Mouse (Mus musculus): ENCODE measurements around the gene Olfr156. TPM values are rescaled to one million over a fixed set of nuclear protein-coding genes. Genes with fewer than 3 reads are reported as not detected.

Olfr156 gene
- total and polyA plus RNA-seq, 3 experiments = not detected

GRCm38 (mm10) chr4:43863298-43863697 lies 39.6 kb upstream of the Olfr156 start:
- Histone ChIP-seq H3K79me2 (replicated peaks; ENCODE audit: control insufficient read depth, extremely low read depth, insufficient read depth, poor library complexity, severe bottlenecking) (no peaks in the 10 kb centered on the region), H3K4me3 (replicated peaks in 1 of 3; ENCODE audit: low read depth in 2 of 3, low read length in 2 of 3, poor library complexity in 1 of 3) (no peak overlapping the region), H3K4me1 (ENCODE audit: control insufficient read depth in 1 of 2, insufficient read depth in 2 of 2) (peaks cover 0 to 3% of the 10 kb centered on the region in 2 experiments; a peak in 1 of 4 replicates), H3K27me3 (replicated peaks) (peaks cover 24% of the 10 kb centered on the region), H3K27ac (ENCODE audit: insufficient read depth, low read depth) (no peak overlapping the region), H3K4me2 (ENCODE audit: insufficient read depth, low read depth, poor library complexity, severe bottlenecking) (no peak overlapping the region), H3K36me3 (replicated peaks in 1 of 2; ENCODE audit: control insufficient read depth in 1 of 2, insufficient read depth in 1 of 2, low read length in 1 of 2) (no peaks in the 10 kb centered on the region), H3K9me3 (replicated peaks; ENCODE audit: low read length) (peaks cover 7% of the 10 kb centered on the region), H3K9ac (ENCODE audit: insufficient read depth, low read depth) (no peak overlapping the region)
- TF ChIP-seq CTCF (conservative IDR thresholded peaks at IDR 0.05 in 1 of 2, IDR thresholded peaks at IDR 0.05 in 1 of 2; ENCODE audit: low read depth in 2 of 2, low read length in 2 of 2) = peak in 1 of 2 experiments; percentile 58; a peak in 2 of 4 replicates
- TF ChIP-seq MAFK (IDR thresholded peaks at IDR 0.05; ENCODE audit: insufficient replicate concordance, low read length) = no peak
- TF ChIP-seq ZC3H11A (IDR thresholded peaks at IDR 0.05; ENCODE audit: low read depth, low read length) = no peak
- no peak for TF ChIP-seq TBP (conservative IDR thresholded peaks at IDR 0.05; ENCODE audit: low read depth, low read length)
- no peak for TF ChIP-seq NELFE (IDR thresholded peaks at IDR 0.05; ENCODE audit: low read depth, low read length)
- peak; percentile 38 for TF ChIP-seq RAD21 (IDR thresholded peaks at IDR 0.05; ENCODE audit: low read depth, low read length)
- TF ChIP-seq SMC3 (IDR thresholded peaks at IDR 0.05; ENCODE audit: low read depth, low read length) = peak; percentile 36
- TF ChIP-seq BHLHE40 (IDR thresholded peaks at IDR 0.05; ENCODE audit: low read depth, low read length) = no peak
- DNase-seq (ENCODE audit: extremely low read depth) = no peak
- in situ Hi-C loops (cut with MboI; ENCODE audit: low pct_ligation_motif_present, low pct_unique_long_range_greater_than_20kb, low sequenced_read_pairs) = no loop called here
- dilution Hi-C loops (cut with MboI; ENCODE audit: extremely low pct_ligation_motif_present, extremely low pct_unique_long_range_greater_than_20kb, low sequenced_read_pairs) = no loop called here

- no peak overlapping the region for H3K4me3 ChIP-seq (replicated peaks in 1 of 3; ENCODE audit: low read depth in 2 of 3, low read length in 2 of 3, poor library complexity in 1 of 3)
- H3K4me1 ChIP-seq (ENCODE audit: control insufficient read depth in 1 of 2, insufficient read depth in 2 of 2) = peaks cover 0 to 3% of the 10 kb centered on the region in 2 experiments; a peak in 1 of 4 replicates
- in situ Hi-C loops (cut with MboI; ENCODE audit: low pct_ligation_motif_present, low pct_unique_long_range_greater_than_20kb, low sequenced_read_pairs) (no loop called here), dilution Hi-C loops (cut with MboI; ENCODE audit: extremely low pct_ligation_motif_present, extremely low pct_unique_long_range_greater_than_20kb, low sequenced_read_pairs) (no loop called here)
- no peaks in the 10 kb centered on the region for H3K36me3 ChIP-seq (replicated peaks in 1 of 2; ENCODE audit: control insufficient read depth in 1 of 2, insufficient read depth in 1 of 2, low read length in 1 of 2)
- no peak overlapping the region for H3K27ac ChIP-seq (ENCODE audit: insufficient read depth, low read depth)
- 0 out of 2 replicates have a peak overlapping the region, but pooled peaks have one; percentile 24 for H3K4me2 ChIP-seq (ENCODE audit: insufficient read depth, low read depth, poor library complexity, severe bottlenecking)
- peak; percentile 58 for DNase-seq (ENCODE audit: extremely low read depth)
- H3K9ac ChIP-seq (ENCODE audit: insufficient read depth, low read depth) = no peak overlapping the region
- no peaks in the 10 kb centered on the region for H3K9me3 ChIP-seq (replicated peaks; ENCODE audit: low read length)
- no peaks in the 10 kb centered on the region for H3K79me2 ChIP-seq (replicated peaks; ENCODE audit: control insufficient read depth, extremely low read depth, insufficient read depth, poor library complexity, severe bottlenecking)
- peaks cover 27% of the 10 kb centered on the region for H3K27me3 ChIP-seq (replicated peaks)
- TF ChIP-seq RAD21 (IDR thresholded peaks at IDR 0.05; ENCODE audit: low read depth, low read length) = peak; percentile 87
- TF ChIP-seq ZC3H11A (IDR thresholded peaks at IDR 0.05; ENCODE audit: low read depth, low read length) = peak; percentile 53
- no peak for TF ChIP-seq SIN3A (IDR thresholded peaks at IDR 0.05; ENCODE audit: low read length)
- TF ChIP-seq CTCF (conservative IDR thresholded peaks at IDR 0.05 in 1 of 2, IDR thresholded peaks at IDR 0.05 in 1 of 2; ENCODE audit: low read depth in 2 of 2, low read length in 2 of 2) = peak; percentile 55 to 92
- peak; percentile 96 for TF ChIP-seq SMC3 (IDR thresholded peaks at IDR 0.05; ENCODE audit: low read depth, low read length)
- TF ChIP-seq JUN (IDR thresholded peaks at IDR 0.05; ENCODE audit: insufficient read depth, low read depth, low read length) = no peak
- no peak for TF ChIP-seq POLR2A (IDR thresholded peaks at IDR 0.05; ENCODE audit: low read depth, low read length)
- TF ChIP-seq E2F4 (IDR thresholded peaks at IDR 0.05; ENCODE audit: insufficient replicate concordance, low read depth, low read length) = no peak
- TF ChIP-seq TBP (conservative IDR thresholded peaks at IDR 0.05; ENCODE audit: low read depth, low read length) = no peak
- TF ChIP-seq CHD2 (IDR thresholded peaks at IDR 0.05; ENCODE audit: low read length) = no peak
These were observed 37.2 kb upstream of the Olfr156 start for GRCm38 (mm10) chr4:43860744-43861519.

All from CH12.LX (cell line).